Mouse (Mus musculus) spleen, adult 2 months (tissue): Measurements from ENCODE around the gene Myocd.

Experiments used
- CTCF ChIP-seq: fragments of 200-500 bp; IDR thresholded peaks from 2 replicates; pipeline ENCODE4 v1.5.1; 2011; ENCODE audit warnings: mild to moderate bottlenecking, inconsistent platforms; ENCODE audit not compliant: insufficient read depth, insufficient read length, insufficient replicate concordance; ENCODE audit errors: extremely low read depth
- POLR2A ChIP-seq: fragments of 200-500 bp; IDR thresholded peaks from 2 replicates; pipeline ENCODE4 v1.6.1; 2011; ENCODE audit warnings: low read depth, low read length, inconsistent platforms

DNA sequence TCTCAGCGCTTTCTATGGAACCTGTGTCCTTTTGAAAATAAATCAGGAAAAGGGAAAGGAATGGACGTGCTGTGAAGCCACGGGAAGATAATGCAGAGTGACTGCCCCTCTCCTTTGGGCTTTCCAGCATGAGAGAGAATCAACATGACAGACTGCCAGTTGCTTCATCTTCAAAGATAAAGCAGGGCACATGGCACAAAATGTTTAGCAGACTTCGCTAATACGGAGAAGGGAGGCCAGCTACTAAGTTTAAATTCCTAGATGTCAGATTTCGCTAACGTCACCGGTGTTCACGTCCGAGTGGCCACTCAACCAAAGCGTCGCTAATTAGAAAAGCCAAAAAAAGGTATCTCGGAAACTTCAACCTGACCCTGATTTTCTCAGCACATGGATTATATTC is 65.1 kb downstream of the Myocd start:
- no peak for TF ChIP-seq POLR2A
- no peak for TF ChIP-seq CTCF
